Mouse (Mus musculus): ENCODE measurements around the gene Ifna9.
A peak's percentile ranks its signal among the peaks of the same experiment; 100 is the strongest.

DNA sequence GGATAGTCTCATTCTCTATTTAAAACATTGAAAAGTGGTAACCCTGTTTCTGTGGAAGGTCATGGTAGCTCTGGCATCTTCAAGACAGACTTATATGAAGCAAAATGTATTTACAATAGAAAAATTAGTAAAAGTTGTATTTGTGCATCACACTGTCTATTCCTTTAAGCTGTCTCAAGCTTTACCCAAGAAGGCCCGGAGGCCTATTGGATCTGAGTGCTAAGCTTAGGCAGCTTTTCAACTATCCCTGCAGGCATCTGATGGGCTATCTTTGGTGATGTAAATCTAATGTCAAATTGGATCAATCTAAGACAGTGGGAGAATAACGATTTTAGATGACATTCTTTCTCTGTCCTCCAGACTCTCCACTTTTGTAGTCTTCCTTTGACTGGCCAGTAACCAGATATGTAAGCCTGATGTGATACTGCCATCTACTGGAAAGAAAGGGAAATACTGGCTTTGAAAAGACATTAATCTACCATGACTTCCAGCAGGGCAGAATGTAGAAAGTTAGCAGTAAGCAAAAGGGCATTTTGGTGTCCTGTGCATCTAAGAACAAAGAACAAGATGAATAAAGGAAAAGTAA, 48.4 kb downstream of the Ifna9 start:
- peak; percentile 94 for TF ChIP-seq CTCF (IDR thresholded peaks at IDR 0.05; ENCODE audit: low read depth)
- TF ChIP-seq EP300 (IDR thresholded peaks at IDR 0.05; ENCODE audit: low read depth) = no peak
